Mouse (Mus musculus): ENCODE data around the gene Serpina1f.

DNA sequence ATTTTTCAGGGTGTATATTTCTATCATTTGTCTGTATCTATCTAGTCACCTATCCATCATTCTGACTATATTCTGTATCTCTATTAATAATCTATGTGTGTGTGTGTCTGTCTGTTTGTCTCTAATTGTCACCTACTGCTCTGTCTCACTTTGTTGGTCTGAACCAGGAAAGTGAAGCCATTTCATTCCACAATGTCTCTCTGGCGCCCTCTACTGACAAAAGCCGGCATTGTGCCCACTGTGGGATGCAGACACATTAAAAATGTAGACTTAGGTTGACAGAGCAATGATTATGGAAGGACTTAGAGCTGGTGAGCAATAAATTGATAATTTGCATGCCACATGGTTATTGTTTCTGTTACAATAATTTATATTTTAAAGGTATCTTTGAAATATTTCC lies 52.0 kb downstream of the Serpina1f start:
- TF ChIP-seq EP300 (IDR thresholded peaks at IDR 0.05; ENCODE audit: low read depth) (no peak), CTCF (IDR thresholded peaks at IDR 0.05; ENCODE audit: low read depth) (peak; percentile 82)
